Mouse (Mus musculus): Measurements from ENCODE around the gene Gcnt3.
A peak's percentile ranks its signal among the peaks of the same experiment; 100 is the strongest.
"Not testable (repeated sequence)": the region's sequence is repeated elsewhere in the genome, so short reads cannot be mapped to it uniquely, and the experiment has no call there.

Gene Gcnt3

GRCm38 (mm10) chr9:70042137-70042536 is 4.2 kb upstream of the Gcnt3 start:
- no peak for DNase-seq

- no peak for DNase-seq
Measured at GRCm38 (mm10) chr9:70040570-70040969, 2.7 kb upstream of the Gcnt3 start.

GRCm38 (mm10) chr9:70039597-70040385 is 1.9 kb upstream of the Gcnt3 start:
- no peak for DNase-seq

- DNase-seq = no peak
Measured at GRCm38 (mm10) chr9:70036646-70037045, 1.2 kb downstream of the Gcnt3 start.

GRCm38 (mm10) chr9:70034702-70035101 is 3.2 kb downstream of the Gcnt3 start:
- DNase-seq = no peak

- DNase-seq = no peak
Measured at GRCm38 (mm10) chr9:70033056-70033455, 4.8 kb downstream of the Gcnt3 start.

GRCm38 (mm10) chr9:70032167-70032566 is 5.7 kb downstream of the Gcnt3 start:
- DNase-seq = no peak

GRCm38 (mm10) chr9:70025365-70026012 is 12.4 kb downstream of the Gcnt3 start:
- DNase-seq = no peak

GRCm38 (mm10) chr9:70024648-70025047 is 13.2 kb downstream of the Gcnt3 start:
- DNase-seq = no peak

GRCm38 (mm10) chr9:70023615-70024014 is 14.3 kb downstream of the Gcnt3 start:
- DNase-seq = not testable (repeated sequence)

- DNase-seq = no peak
Measured at GRCm38 (mm10) chr9:70022083-70022482, 15.8 kb downstream of the Gcnt3 start.

- no peak for DNase-seq
Measured at GRCm38 (mm10) chr9:70021610-70022009, 16.3 kb downstream of the Gcnt3 start.

GRCm38 (mm10) chr9:70018879-70019278 is 19.0 kb downstream of the Gcnt3 start:
- DNase-seq = no peak

GRCm38 (mm10) chr9:70015632-70016031 is 22.3 kb downstream of the Gcnt3 start:
- no peak for DNase-seq

- DNase-seq = peak; percentile 87
Measured at GRCm38 (mm10) chr9:70012408-70012901, 25.4 kb downstream of the Gcnt3 start, which contains the start of gene Gtf2a2. Gtf2a2 (plus strand) TSS chr9:70012550.

- no peak for DNase-seq
Measured at GRCm38 (mm10) chr9:70011537-70012407, 26.1 kb downstream of the Gcnt3 start.

- no peak for DNase-seq
Measured at GRCm38 (mm10) chr9:70010781-70011473, 27.0 kb downstream of the Gcnt3 start.

GRCm38 (mm10) chr9:70009754-70010304 is 28.1 kb downstream of the Gcnt3 start:
- no peak for DNase-seq

- DNase-seq = no peak
Measured at GRCm38 (mm10) chr9:70007506-70008248, 30.2 kb downstream of the Gcnt3 start.

GRCm38 (mm10) chr9:70006984-70007383 is 30.9 kb downstream of the Gcnt3 start:
- DNase-seq = no peak

- DNase-seq = no peak
Measured at GRCm38 (mm10) chr9:70003516-70003915, 34.4 kb downstream of the Gcnt3 start.
